Mouse (Mus musculus): ENCODE results near the gene D6Ertd527e. TPM values are rescaled to one million over a fixed set of nuclear protein-coding genes. Genes with fewer than 3 reads are reported as not detected.

The D6Ertd527e gene
- polyA plus RNA-seq, 1 experiment from 2014 or later: not detected

DNA sequence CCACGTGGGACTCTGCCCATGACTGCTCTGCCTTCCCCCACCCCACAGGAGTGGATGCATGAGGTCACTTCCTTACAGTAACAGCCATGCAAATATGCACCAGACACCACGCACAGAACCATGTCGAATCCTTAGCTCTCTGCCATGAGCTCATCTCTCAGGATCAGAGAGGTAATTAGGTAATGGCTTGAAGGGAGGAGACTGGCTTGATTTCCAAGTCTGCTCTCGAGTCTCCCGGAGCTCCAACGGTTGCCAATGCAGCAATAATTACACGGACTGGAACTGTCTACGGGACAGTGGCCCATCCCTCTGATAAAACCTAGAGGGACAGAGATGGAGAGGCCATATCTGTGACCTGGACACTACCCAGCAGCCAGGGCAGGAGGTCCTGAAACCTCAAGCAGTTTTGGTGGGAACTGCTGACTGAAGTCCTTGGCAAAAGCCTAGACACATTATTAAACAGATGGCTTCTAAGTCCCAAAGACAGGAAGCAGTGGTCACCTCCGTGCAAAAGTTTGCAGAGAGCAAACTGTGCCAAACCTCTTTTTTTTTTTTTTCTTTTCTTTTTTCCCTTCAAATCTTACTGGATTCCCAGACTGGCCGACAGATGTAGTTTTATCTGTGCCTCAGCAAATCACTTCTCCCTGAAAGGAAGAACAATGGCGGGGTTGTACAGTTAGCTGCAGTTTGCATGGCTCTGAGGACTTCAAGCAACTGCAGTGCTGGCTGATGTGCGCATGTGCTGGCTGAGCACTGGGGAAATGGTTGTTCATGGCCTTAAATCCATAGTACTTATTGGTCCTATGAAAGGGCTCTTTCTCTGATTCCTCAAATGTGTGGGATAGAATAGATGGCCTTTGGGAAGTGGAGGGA is 57.1 kb downstream of the D6Ertd527e start:
- ATAC-seq (no peak), DNase-seq (no peak)
- Histone ChIP-seq H3K9ac (replicated peaks) (no peak overlapping the region), H3K4me1 (ENCODE audit: insufficient read depth) (no peaks in the 10 kb centered on the region), H3K4me3 (ENCODE audit: low read depth, low read length) (no peak overlapping the region), H3K36me3 (replicated peaks; ENCODE audit: insufficient read depth, low read length) (no peaks in the 10 kb centered on the region), H3K27me3 (ENCODE audit: insufficient read depth, low read length) (no peaks in the 10 kb centered on the region), H3K27ac (ENCODE audit: low read depth) (no peak overlapping the region), H3K4me2 (ENCODE audit: low read depth, low read length) (no peak overlapping the region), H3K9me3 (ENCODE audit: low read length) (no peaks in the 10 kb centered on the region)
- WGBS (ENCODE audit: insufficient replicate concordance): 56% methylated on average over 12 of the region's 12 CpGs
- no peak for TF ChIP-seq EP300 (IDR thresholded peaks at IDR 0.05; ENCODE audit: low read depth)
- no peak for TF ChIP-seq CTCF (IDR thresholded peaks at IDR 0.05; ENCODE audit: low read depth)

Other genes starting within 250 kb of the D6Ertd527e start
- gene Nfu1, start 95.5 kb upstream of the D6Ertd527e start, polyA plus RNA-seq (2015; fragmentation: Nextera tagmentation; extraction: Ambion mirVana): 53.5 and 57.7 TPM in 2 replicates
- gene Gfpt1, start 61.9 kb upstream of the D6Ertd527e start, polyA plus RNA-seq (2015; fragmentation: Nextera tagmentation; extraction: Ambion mirVana): 3.6 and 4.1 TPM in 2 replicates
- 0.38 and 0.47 TPM in 2 replicates for gene Antxr1, start 231.1 kb downstream of the D6Ertd527e start, polyA plus RNA-seq (2015; fragmentation: Nextera tagmentation; extraction: Ambion mirVana)
- gene Gkn1, start 246.2 kb downstream of the D6Ertd527e start, polyA plus RNA-seq (2015; fragmentation: Nextera tagmentation; extraction: Ambion mirVana): not detected in 2 replicates

Measured in liver, postnatal 0 days (tissue).